Mouse (Mus musculus) forebrain, embryonic 14.5 days (tissue): ENCODE results near the gene Rapgef4. TPM values are rescaled to one million over a fixed set of nuclear protein-coding genes. Genes with fewer than 3 reads are reported as not detected.

Source experiments
- ATAC-seq: fragments of 200-750 bp; cut with Nextera tagmentation; 2 replicates; pipeline ENCODE4 v1.8.0; 2017; ENCODE audit warnings: mild to moderate bottlenecking, moderate library complexity
- DNase-seq: peaks from one replicate; pipeline ENCODE4 v3.0.0-alpha.2; 2015; ENCODE audit warnings: low spot score
- H3K27ac ChIP-seq: fragments of 300-500 bp; sonication (generic); 2 replicates; pipeline ENCODE4 v1.5.1; 2014; ENCODE audit warnings: low read depth, mild to moderate bottlenecking, control low read depth, low read length, moderate library complexity
- H3K27me3 ChIP-seq: fragments of 300-500 bp; sonication (generic); replicated peaks from 2 replicates; pipeline ENCODE4 v1.6.1; 2014; ENCODE audit warnings: low read length, control low read depth, mixed read lengths; ENCODE audit not compliant: control insufficient read depth, insufficient read depth
- H3K36me3 ChIP-seq: fragments of 300-500 bp; sonication (generic); 2 replicates; pipeline ENCODE4 v1.6.1; 2014; ENCODE audit warnings: low read length, control low read depth; ENCODE audit not compliant: control insufficient read depth, insufficient read depth
- H3K4me1 ChIP-seq: fragments of 300-500 bp; sonication (generic); 2 replicates; pipeline ENCODE4 v1.6.1; 2014; ENCODE audit warnings: antibody characterized with exemption, low read length, control low read depth; ENCODE audit not compliant: control insufficient read depth, insufficient read depth
- H3K4me2 ChIP-seq: fragments of 300-500 bp; sonication (generic); 2 replicates; pipeline ENCODE4 v1.6.1; 2014; ENCODE audit warnings: mild to moderate bottlenecking, control low read depth, low read length
- H3K4me3 ChIP-seq: fragments of 300-500 bp; sonication (generic); 2 replicates; pipeline ENCODE4 v1.5.1; 2014; ENCODE audit warnings: low read depth, low read length, control low read depth
- H3K9ac ChIP-seq: fragments of 300-500 bp; sonication (generic); 2 replicates; pipeline ENCODE4 v1.6.1; 2014; ENCODE audit warnings: mild to moderate bottlenecking, low read length, control low read depth, moderate library complexity
- H3K9me3 ChIP-seq: fragments of 300-500 bp; sonication (generic); replicated peaks from 2 replicates; pipeline ENCODE4 v1.6.1; 2016; ENCODE audit warnings: low read length, control low read depth, mixed read lengths; ENCODE audit not compliant: control insufficient read depth
- WGBS: fragments of 180-500 bp; shearing (Covaris S2); extraction: QIAGEN DNeasy Blood & Tissue Kit; methylation state at CpG from one replicate; pipeline ENCODE4 v1.1.7; 2014; 5-methylcytosine and 5-hydroxymethylcytosine counted together
- polyA plus RNA-seq: library from polyadenylated mRNA; unstranded; fragments of >200 nt; fragmentation: Nextera tagmentation; extraction: Ambion mirVana; gene quantifications from 2 replicates; pipeline ENCODE4 v1.2.1, GENCODE M21; 2014

The Rapgef4 gene
- polyA plus RNA-seq, 1 experiment from 2014 or later, result 6.2 TPM

GRCm38 (mm10) chr2:72183751-72184150 lies 202.7 kb downstream of the Rapgef4 start:
- no peaks in the 10 kb centered on the region for H3K4me1 ChIP-seq
- no peaks in the 10 kb centered on the region for H3K9me3 ChIP-seq
- H3K36me3 ChIP-seq, result no peaks in the 10 kb centered on the region
- no peak overlapping the region for H3K27ac ChIP-seq
- no peak for DNase-seq
- ATAC-seq, result no peak
- WGBS, result 78% methylated on average over 3 of the region's 3 CpGs
- no peak overlapping the region for H3K4me3 ChIP-seq
- H3K27me3 ChIP-seq, result no peaks in the 10 kb centered on the region
- no peak overlapping the region for H3K9ac ChIP-seq
- no peak overlapping the region for H3K4me2 ChIP-seq

- Histone ChIP-seq H3K4me3 (no peak overlapping the region), H3K4me1 (peaks cover 8% of the 10 kb centered on the region), H3K36me3 (no peaks in the 10 kb centered on the region), H3K4me2 (no peak overlapping the region), H3K27me3 (no peaks in the 10 kb centered on the region), H3K9me3 (0 out of 2 replicates have a peak, but pooled peaks cover 2% of the 10 kb centered on the region), H3K27ac (no peak overlapping the region), H3K9ac (no peak overlapping the region)
- DNase-seq (no peak), ATAC-seq (no peak)
- 77% methylated on average over 6 of the region's 6 CpGs for WGBS
Observed at GRCm38 (mm10) chr2:72196190-72196965, 215.3 kb downstream of the Rapgef4 start.

DNA sequence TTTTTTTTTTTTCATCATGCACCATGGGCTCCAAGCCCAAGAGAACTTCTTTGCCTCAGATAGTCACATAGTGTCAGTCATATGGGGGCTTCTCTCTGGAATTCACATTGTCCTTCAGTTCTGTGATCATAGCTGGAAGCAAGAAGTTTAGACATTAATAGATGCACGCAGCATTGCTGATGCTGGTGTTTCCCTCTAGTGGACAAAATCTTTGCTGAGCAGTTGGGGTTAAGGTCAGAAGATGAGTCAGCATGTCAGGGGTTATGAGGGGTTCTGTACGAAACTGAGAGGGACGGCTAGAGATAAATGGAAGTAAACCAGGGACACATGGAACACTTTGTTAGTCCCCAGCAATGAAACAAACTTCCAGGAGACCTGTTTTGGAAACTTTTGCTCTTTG lies 216.0 kb downstream of the Rapgef4 start:
- no peak for ATAC-seq

GRCm38 (mm10) chr2:72199451-72199850 lies 218.4 kb downstream of the Rapgef4 start:
- 75% methylated on average over 2 of the region's 2 CpGs for WGBS
- no peaks in the 10 kb centered on the region for H3K36me3 ChIP-seq
- H3K9me3 ChIP-seq, result no peaks in the 10 kb centered on the region
- no peak overlapping the region for H3K4me3 ChIP-seq
- no peak for DNase-seq
- H3K4me2 ChIP-seq, result no peak overlapping the region
- H3K27ac ChIP-seq, result no peak overlapping the region
- H3K27me3 ChIP-seq, result no peaks in the 10 kb centered on the region
- no peak for ATAC-seq
- no peak overlapping the region for H3K9ac ChIP-seq
- H3K4me1 ChIP-seq, result peaks cover 10% of the 10 kb centered on the region

More for the DNA sequence above, 216.0 kb downstream of the Rapgef4 start:
- Histone ChIP-seq H3K4me2 (no peak overlapping the region), H3K4me3 (no peak overlapping the region), H3K9me3 (no peaks in the 10 kb centered on the region), H3K36me3 (no peaks in the 10 kb centered on the region), H3K27ac (no peak overlapping the region), H3K4me1 (peaks cover 10% of the 10 kb centered on the region), H3K27me3 (no peaks in the 10 kb centered on the region), H3K9ac (no peak overlapping the region)
- DNase-seq, result no peak
- 67% methylated on average over 3 of the region's 3 CpGs for WGBS

GRCm38 (mm10) chr2:72201506-72201905 lies 220.5 kb downstream of the Rapgef4 start:
- no peaks in the 10 kb centered on the region for H3K36me3 ChIP-seq
- ATAC-seq, result no peak
- H3K4me1 ChIP-seq, result peaks cover 10% of the 10 kb centered on the region
- H3K27ac ChIP-seq, result no peak overlapping the region
- H3K27me3 ChIP-seq, result no peaks in the 10 kb centered on the region
- WGBS, result 82% methylated on average over 9 of the region's 9 CpGs
- H3K4me2 ChIP-seq, result no peak overlapping the region
- DNase-seq, result no peak
- H3K4me3 ChIP-seq, result no peak overlapping the region
- H3K9ac ChIP-seq, result no peak overlapping the region
- H3K9me3 ChIP-seq, result no peaks in the 10 kb centered on the region

- 82% methylated on average over 6 of the region's 6 CpGs for WGBS
- DNase-seq (no peak), ATAC-seq (no peak)
- H3K36me3 ChIP-seq, result no peaks in the 10 kb centered on the region
- H3K9me3 ChIP-seq, result no peaks in the 10 kb centered on the region
- H3K9ac ChIP-seq, result no peak overlapping the region
- H3K4me2 ChIP-seq, result no peak overlapping the region
- H3K27me3 ChIP-seq, result no peaks in the 10 kb centered on the region
- peaks cover 10% of the 10 kb centered on the region for H3K4me1 ChIP-seq
- no peak overlapping the region for H3K27ac ChIP-seq
- no peak overlapping the region for H3K4me3 ChIP-seq
Observed at GRCm38 (mm10) chr2:72202252-72202651, 221.2 kb downstream of the Rapgef4 start.

GRCm38 (mm10) chr2:72203609-72204008 lies 222.6 kb downstream of the Rapgef4 start:
- Histone ChIP-seq H3K4me1 (peaks cover 10% of the 10 kb centered on the region), H3K4me3 (no peak overlapping the region), H3K27me3 (no peaks in the 10 kb centered on the region), H3K4me2 (no peak overlapping the region), H3K27ac (no peak overlapping the region), H3K36me3 (no peaks in the 10 kb centered on the region), H3K9ac (no peak overlapping the region), H3K9me3 (no peaks in the 10 kb centered on the region)
- DNase-seq, result peak; percentile 89
- ATAC-seq, result peak; percentile 84
- 8% methylated on average over 5 of the region's 5 CpGs for WGBS

DNA sequence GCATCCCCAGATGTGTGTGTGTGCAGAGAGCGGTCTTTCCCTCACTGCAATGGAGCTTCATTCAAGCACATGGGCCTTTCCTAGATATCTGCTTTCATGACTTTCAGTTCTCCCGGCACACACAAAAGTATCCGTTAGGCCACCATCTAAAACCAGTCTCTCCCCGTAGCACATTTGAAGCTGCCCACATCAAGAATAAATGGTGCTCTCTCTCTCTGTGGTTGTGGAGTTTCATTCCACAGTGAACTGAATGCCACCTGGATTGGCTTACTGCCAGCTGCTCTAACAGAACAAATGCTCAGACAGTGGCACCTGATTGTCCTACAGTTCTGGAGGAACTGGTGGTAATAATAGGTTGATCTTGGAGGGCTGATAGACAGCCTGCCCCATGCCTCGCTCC lies 224.8 kb downstream of the Rapgef4 start:
- 87% methylated on average over 5 of the region's 5 CpGs for WGBS
- Histone ChIP-seq H3K36me3 (no peaks in the 10 kb centered on the region), H3K9me3 (no peaks in the 10 kb centered on the region), H3K4me1 (peaks cover 7% of the 10 kb centered on the region), H3K27ac (no peak overlapping the region), H3K27me3 (no peaks in the 10 kb centered on the region), H3K4me3 (no peak overlapping the region), H3K9ac (no peak overlapping the region), H3K4me2 (no peak overlapping the region)
- ATAC-seq, result no peak
- DNase-seq, result no peak

DNA sequence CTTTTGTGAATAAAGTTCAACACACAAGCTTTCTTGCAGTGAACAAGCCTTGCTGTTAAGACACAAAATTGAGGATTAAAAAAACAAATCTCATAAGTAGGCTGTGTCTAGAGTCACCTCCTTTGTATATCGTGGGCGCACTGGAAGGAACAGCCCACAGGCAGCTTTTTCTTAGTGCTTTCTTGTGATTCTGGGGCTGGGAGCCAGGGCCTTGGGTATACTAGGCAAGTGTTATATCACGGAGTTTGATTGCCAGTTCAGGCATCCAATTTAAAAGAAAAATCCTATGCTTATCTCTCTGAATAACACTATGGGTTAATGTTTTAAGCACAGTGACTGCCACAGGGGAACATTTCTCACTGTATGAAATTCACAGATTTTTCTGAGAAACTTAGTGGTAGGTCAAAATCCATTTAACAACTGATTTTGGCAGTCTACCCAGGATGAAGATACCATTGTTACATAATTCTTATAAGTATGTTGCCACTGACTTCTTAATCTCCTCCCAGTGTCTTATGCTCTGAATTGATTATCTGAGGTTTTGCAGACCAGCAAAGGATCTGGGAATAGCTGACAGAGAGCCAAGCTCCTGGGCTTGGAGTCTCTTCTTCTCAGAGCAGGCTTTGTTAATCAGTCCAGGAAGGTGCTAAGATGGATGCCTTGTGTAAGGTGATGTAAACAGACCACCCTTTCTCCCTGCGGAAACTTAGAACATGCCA lies 225.6 kb downstream of the Rapgef4 start:
- Histone ChIP-seq H3K4me1 (no peaks in the 10 kb centered on the region), H3K9me3 (no peaks in the 10 kb centered on the region), H3K27me3 (no peaks in the 10 kb centered on the region), H3K9ac (no peak overlapping the region), H3K4me3 (no peak overlapping the region), H3K36me3 (no peaks in the 10 kb centered on the region), H3K27ac (no peak overlapping the region), H3K4me2 (no peak overlapping the region)
- ATAC-seq (no peak), DNase-seq (peak; percentile 30)
- 89% methylated on average over 4 of the region's 4 CpGs for WGBS
